Mouse (Mus musculus) brain, adult 2 months (tissue): ENCODE measurements at regions not wholly inside any gene's neighbourhood (a gene's known extent, or its start where the extent isn't known, plus 50 kb on each side); places are given as distances from the start of the nearest gene placed in this dataset.
"Not testable (repeated sequence)": the region's sequence is repeated elsewhere in the genome, so short reads cannot be mapped to it uniquely, and the experiment has no call there.

Experiments used
- DNase-seq: peaks from one replicate; pipeline ENCODE4 v3.0.0; 2011; ENCODE audit warnings: low read depth, low spot score

GRCm38 (mm10) chr9:76407549-76407948 is 83.9 kb upstream of the Hcrtr2 start:
- no peak for DNase-seq

GRCm38 (mm10) chr9:76401897-76402670 is 78.4 kb upstream of the Hcrtr2 start:
- not testable (repeated sequence) for DNase-seq

GRCm38 (mm10) chr9:76400900-76401299 is 77.2 kb upstream of the Hcrtr2 start:
- no peak for DNase-seq

- no peak for DNase-seq
Measured at GRCm38 (mm10) chr9:76393763-76394162, 70.1 kb upstream of the Hcrtr2 start.

GRCm38 (mm10) chr9:76390839-76391238 is 67.2 kb upstream of the Hcrtr2 start:
- peak; percentile 53 for DNase-seq
